Mouse (Mus musculus): ENCODE measurements at regions not wholly inside any gene's neighbourhood (a gene's known extent, or its start where the extent isn't known, plus 50 kb on each side); places are given as distances from the start of the nearest gene placed in this dataset.
"Not testable (repeated sequence)": the region's sequence is repeated elsewhere in the genome, so short reads cannot be mapped to it uniquely, and the experiment has no call there.

DNA sequence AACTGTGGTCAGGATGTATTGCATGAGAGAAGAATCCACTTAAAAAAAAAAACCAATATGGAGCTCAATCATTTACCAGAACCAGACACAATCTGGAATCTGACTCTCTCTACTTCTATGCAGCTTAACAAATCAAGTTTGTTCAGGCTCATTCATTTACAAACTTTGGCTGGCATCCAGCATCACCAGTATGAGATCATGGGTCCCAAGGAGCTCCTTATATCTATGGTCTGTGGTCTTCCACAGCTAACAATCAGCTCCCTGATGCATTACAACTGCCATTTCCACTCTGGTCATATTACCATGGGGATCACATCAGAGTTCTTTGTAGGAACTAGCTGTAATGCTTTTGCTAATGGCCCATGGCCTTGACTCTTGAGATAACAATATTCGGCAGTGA, 277.7 kb upstream of the AI593442 start:
- Histone ChIP-seq H3K4me1 (no peaks in the 10 kb centered on the region), H3K9me3 (no peaks in the 10 kb centered on the region), H3K4me3 (replicated peaks) (no peak overlapping the region)

DNA sequence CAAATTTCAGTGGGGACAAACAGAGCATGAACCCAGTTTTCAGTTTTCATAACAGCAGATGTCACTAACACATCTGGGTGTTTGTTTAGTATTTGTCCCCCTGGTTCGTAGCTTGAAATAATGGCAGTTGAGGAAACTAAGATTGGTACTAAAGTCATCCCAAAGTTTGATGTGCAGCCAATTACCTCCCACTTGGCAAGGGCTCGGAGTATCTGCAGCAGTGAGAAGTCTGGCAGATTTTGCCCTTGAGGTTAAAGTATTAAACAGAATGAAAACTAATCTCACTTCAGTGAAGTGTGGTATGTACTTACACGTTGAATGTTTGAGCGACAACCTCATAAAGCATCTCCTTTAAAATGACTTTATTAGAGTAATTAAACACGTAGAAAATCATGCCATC, 264.5 kb upstream of the AI593442 start:
- H3K36me3 ChIP-seq (replicated peaks; ENCODE audit: low read length), result no peaks in the 10 kb centered on the region
- no peaks in the 10 kb centered on the region for H3K9me3 ChIP-seq
- no peak overlapping the region for H3K4me3 ChIP-seq (replicated peaks)
- peaks cover 6% of the 10 kb centered on the region for H3K27me3 ChIP-seq (replicated peaks)
- TF ChIP-seq GATA1 (IDR thresholded peaks at IDR 0.05; ENCODE audit: borderline replicate concordance, low read length) (no peak), FLI1 (IDR thresholded peaks at IDR 0.05; ENCODE audit: low read length) (no peak)
- no peaks in the 10 kb centered on the region for H3K4me1 ChIP-seq

More for the DNA sequence above, 277.7 kb upstream of the AI593442 start:
- TF ChIP-seq FLI1 (IDR thresholded peaks at IDR 0.05; ENCODE audit: low read length) (no peak), GATA1 (IDR thresholded peaks at IDR 0.05; ENCODE audit: borderline replicate concordance, low read length) (no peak)
- Histone ChIP-seq H3K36me3 (replicated peaks; ENCODE audit: low read length) (no peaks in the 10 kb centered on the region), H3K27me3 (replicated peaks) (peaks cover 3% of the 10 kb centered on the region)

DNA sequence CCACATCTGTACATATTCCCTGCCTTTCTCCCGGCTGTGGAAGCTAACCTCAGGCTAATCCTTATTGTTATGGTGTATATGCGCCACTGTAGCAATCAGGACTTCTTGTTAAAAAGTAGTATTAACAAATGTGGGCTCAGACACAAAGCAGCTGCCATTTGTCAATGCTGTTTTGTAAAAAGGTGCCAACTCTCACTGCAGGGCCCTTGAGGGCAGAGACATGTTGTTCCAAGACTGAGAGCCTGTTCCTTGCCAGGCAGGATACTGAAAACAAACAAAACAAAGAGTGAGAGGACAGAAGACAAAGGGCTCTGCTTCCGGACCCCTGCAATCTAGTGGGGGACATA, 262.0 kb upstream of the AI593442 start:
- H3K27me3 ChIP-seq (replicated peaks), result peaks cover 11% of the 10 kb centered on the region

DNA sequence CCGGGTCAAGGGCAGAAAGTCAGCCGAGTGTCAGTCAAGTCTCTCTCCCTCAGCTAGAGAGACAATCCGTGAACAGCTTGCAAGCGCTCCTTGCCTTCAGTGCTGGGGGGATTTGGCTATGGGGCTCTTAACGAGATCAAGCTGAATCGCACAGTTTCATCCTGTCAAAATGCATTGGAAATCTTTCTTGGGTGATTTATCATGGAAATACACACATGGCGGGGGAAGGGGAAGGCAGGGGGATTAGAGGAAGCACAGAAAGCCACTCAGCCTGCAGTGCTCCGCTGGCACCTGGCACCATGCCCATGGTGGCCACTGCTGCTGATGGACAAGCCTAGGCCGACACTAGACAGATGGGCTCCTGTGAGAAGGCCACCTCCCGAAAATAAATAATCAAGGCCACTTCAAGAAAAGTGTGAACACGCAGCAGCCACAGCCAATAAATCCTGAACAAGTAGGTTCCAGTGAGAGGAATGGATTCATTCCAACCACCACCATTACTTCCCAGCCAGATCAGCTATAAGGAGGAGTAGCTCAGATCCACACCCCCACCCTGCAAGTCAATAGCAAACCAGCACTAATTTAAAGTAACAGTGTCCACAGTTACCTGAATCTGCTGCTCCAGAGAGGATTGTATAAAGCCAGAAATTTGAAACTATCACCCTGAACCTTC, 261.5 kb upstream of the AI593442 start:
- peaks cover 11% of the 10 kb centered on the region for H3K27me3 ChIP-seq (replicated peaks)
- no peaks in the 10 kb centered on the region for H3K4me1 ChIP-seq
- no peaks in the 10 kb centered on the region for H3K9me3 ChIP-seq
- TF ChIP-seq GATA1 (IDR thresholded peaks at IDR 0.05; ENCODE audit: borderline replicate concordance, low read length), result no peak
- no peak for TF ChIP-seq FLI1 (IDR thresholded peaks at IDR 0.05; ENCODE audit: low read length)
- no peaks in the 10 kb centered on the region for H3K36me3 ChIP-seq (replicated peaks; ENCODE audit: low read length)
- no peak overlapping the region for H3K4me3 ChIP-seq (replicated peaks)

More for the DNA sequence above, 262.0 kb upstream of the AI593442 start:
- H3K4me3 ChIP-seq (replicated peaks), result no peak overlapping the region
- no peaks in the 10 kb centered on the region for H3K4me1 ChIP-seq
- TF ChIP-seq FLI1 (IDR thresholded peaks at IDR 0.05; ENCODE audit: low read length), result no peak
- no peak for TF ChIP-seq GATA1 (IDR thresholded peaks at IDR 0.05; ENCODE audit: borderline replicate concordance, low read length)
- H3K9me3 ChIP-seq, result no peaks in the 10 kb centered on the region
- no peaks in the 10 kb centered on the region for H3K36me3 ChIP-seq (replicated peaks; ENCODE audit: low read length)

DNA sequence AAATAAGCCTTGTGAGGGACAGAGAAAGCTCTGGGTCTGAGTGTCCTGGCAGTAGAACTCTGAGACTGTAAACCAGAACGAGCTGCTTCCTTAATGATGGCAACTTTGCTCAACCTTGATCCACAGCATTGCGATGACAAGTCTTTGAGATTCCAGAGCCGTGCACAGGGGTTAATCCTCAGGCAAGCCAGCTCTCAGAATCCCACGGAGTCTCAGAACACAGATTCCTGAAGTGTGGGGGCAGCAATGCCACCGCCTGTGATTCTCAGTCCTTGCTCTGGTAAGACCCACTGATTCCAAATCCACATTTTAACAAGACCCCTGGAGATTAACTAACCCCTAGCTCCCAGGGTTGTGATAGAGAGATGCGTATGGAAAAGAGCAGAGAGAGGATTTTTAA, 255.5 kb upstream of the AI593442 start:
- H3K4me3 ChIP-seq (replicated peaks), result no peak overlapping the region
- no peak for TF ChIP-seq FLI1 (IDR thresholded peaks at IDR 0.05; ENCODE audit: low read length)
- no peak for TF ChIP-seq GATA1 (IDR thresholded peaks at IDR 0.05; ENCODE audit: borderline replicate concordance, low read length)
- H3K36me3 ChIP-seq (replicated peaks; ENCODE audit: low read length), result no peaks in the 10 kb centered on the region

DNA sequence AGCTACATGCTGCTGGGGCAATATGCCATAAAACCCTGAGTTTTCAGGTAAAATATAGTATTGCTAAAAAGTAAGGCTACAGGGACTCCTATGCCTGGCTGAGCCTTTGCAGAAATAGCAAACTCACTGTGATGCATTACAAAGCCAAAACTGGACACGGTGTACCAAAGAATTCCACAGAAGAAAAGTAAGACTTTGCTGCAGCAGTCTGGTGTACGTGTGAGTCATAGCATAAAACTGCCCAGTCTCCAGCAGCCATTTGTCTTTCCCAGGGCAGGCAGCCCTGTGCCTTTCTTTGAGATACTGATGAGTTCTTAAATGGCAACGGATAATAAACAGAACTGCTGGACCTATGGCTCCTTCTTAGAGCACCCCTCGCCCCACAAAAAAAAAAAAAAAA, 237.9 kb upstream of the AI593442 start:
- Histone ChIP-seq H3K4me3 (replicated peaks) (no peak overlapping the region), H3K36me3 (replicated peaks; ENCODE audit: low read length) (no peaks in the 10 kb centered on the region), H3K4me1 (no peaks in the 10 kb centered on the region), H3K9me3 (no peaks in the 10 kb centered on the region; the same call in 1 of the 2 replicates), H3K27me3 (replicated peaks) (peaks cover 2% of the 10 kb centered on the region)
- TF ChIP-seq GATA1 (IDR thresholded peaks at IDR 0.05; ENCODE audit: borderline replicate concordance, low read length) (no peak), FLI1 (IDR thresholded peaks at IDR 0.05; ENCODE audit: low read length) (no peak)

More for the DNA sequence above, 255.5 kb upstream of the AI593442 start:
- H3K27me3 ChIP-seq (replicated peaks), result peaks cover 8% of the 10 kb centered on the region
- H3K4me1 ChIP-seq, result no peaks in the 10 kb centered on the region
- no peaks in the 10 kb centered on the region for H3K9me3 ChIP-seq

DNA sequence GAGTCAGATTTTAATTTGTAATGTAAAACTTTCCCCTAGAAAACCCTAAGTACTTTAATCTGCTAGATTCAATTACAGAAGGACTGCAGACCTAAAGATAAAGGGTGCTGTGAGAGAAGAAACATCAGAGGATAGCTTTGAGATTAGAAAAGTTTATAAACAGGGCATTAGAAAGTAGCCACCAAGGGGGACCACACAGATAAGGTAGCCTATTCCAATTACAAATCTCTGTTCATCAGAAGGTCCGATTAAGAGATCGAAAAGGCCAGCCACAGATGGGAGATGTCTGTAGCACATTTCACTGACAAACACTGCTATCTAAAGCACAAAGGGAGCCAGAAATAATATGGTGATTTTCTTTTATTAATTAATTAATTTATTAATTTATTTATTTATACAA, 209.1 kb upstream of the AI593442 start:
- H3K9me3 ChIP-seq; H3K4me3 ChIP-seq (replicated peaks); H3K36me3 ChIP-seq (replicated peaks; ENCODE audit: low read length); H3K27me3 ChIP-seq (replicated peaks); H3K4me1 ChIP-seq: not testable (repeated sequence)

DNA sequence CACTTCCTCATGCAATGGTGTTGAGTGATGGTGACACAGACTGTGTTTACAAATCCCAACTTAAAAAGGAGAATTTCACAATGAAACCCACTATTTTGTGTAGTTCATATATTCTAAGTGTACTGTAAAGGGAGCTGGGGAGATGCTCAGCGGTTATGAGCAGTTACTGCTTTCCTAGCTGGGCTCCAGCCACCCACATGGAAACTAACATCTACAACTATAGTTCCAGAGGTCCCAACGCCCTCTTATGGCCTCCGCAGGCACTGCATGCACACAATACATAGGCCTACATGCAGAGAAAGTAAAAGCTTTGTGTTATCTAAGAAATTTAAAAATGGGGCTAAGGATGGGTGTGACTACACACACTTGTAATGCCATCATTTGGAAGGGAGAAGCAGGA, 208.4 kb upstream of the AI593442 start:
- H3K4me1 ChIP-seq; H3K36me3 ChIP-seq (replicated peaks; ENCODE audit: low read length); H3K27me3 ChIP-seq (replicated peaks); H3K4me3 ChIP-seq (replicated peaks); H3K9me3 ChIP-seq: not testable (repeated sequence)

DNA sequence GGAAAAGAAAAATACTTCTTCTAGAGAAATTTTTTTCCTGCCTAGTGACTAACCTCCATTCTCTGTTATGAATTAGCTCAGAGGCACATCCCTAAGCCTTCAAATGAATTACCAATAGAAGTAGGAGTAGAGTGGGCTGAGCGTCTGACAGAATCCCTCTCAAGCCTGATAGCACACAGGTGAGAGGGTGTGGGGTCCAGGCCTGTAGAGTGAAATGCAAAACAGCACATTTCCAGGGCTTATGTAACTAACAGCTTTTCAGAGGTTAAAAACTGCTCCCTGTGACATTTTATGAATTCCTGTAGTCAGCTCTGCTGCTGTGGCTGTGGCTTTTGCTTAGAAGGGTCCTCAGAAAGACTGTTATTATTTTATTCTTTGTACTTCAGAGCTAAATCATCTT, 187.7 kb upstream of the AI593442 start:
- Histone ChIP-seq H3K27me3 (replicated peaks) (peaks cover 1% of the 10 kb centered on the region), H3K4me1 (no peaks in the 10 kb centered on the region), H3K4me3 (replicated peaks) (no peak overlapping the region), H3K9me3 (no peaks in the 10 kb centered on the region), H3K36me3 (replicated peaks; ENCODE audit: low read length) (no peaks in the 10 kb centered on the region)
- TF ChIP-seq GATA1 (IDR thresholded peaks at IDR 0.05; ENCODE audit: borderline replicate concordance, low read length), result no peak
- TF ChIP-seq FLI1 (IDR thresholded peaks at IDR 0.05; ENCODE audit: low read length), result no peak

DNA sequence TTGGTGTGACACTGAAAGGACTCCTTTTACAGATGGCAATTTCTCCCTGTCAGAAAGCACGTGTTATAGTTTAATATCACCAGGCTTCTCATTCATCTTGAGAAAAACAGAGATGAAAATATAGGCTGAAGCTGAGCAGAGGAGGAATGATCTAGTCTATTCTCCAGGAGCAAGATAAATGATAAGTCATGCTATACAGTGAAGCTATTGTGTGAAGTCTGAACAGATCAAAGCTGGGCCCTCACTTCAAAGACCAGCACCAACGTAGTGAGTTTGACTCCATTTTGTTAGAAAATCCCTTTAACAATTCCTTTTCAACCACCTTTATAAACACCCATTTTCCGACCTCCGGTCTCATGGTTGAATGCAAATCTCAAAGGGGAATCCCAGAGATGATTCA, 180.7 kb upstream of the AI593442 start:
- Histone ChIP-seq H3K36me3 (replicated peaks; ENCODE audit: low read length) (no peaks in the 10 kb centered on the region), H3K27me3 (replicated peaks) (no peaks in the 10 kb centered on the region), H3K4me1 (no peaks in the 10 kb centered on the region), H3K9me3 (peaks cover 10% of the 10 kb centered on the region), H3K4me3 (replicated peaks) (no peak overlapping the region)
- TF ChIP-seq GATA1 (IDR thresholded peaks at IDR 0.05; ENCODE audit: borderline replicate concordance, low read length) (no peak), FLI1 (IDR thresholded peaks at IDR 0.05; ENCODE audit: low read length) (no peak)

DNA sequence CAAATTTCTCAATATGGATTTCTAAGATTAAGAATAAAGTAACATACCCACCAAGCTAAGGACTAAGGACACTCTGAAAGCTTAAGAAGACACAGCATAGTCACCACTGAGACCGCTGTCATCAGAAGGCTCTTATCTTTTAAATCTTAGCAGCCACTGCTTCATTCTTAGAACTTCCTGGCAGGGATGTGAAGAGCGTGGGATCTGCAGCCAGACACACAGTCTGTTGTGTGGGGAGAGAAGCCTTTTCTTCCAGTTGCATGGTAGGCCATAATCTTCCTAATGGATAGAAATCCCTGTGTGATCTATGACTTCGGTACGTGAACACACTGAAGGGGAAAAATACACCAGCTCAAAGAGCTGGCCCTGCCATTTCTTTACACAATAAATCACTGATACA, 178.8 kb upstream of the AI593442 start:
- no peak for TF ChIP-seq GATA1 (IDR thresholded peaks at IDR 0.05; ENCODE audit: borderline replicate concordance, low read length)
- no peak for TF ChIP-seq FLI1 (IDR thresholded peaks at IDR 0.05; ENCODE audit: low read length)
- H3K36me3 ChIP-seq (replicated peaks; ENCODE audit: low read length), result no peaks in the 10 kb centered on the region
- no peak overlapping the region for H3K4me3 ChIP-seq (replicated peaks)
- no peaks in the 10 kb centered on the region for H3K27me3 ChIP-seq (replicated peaks)
- no peaks in the 10 kb centered on the region for H3K4me1 ChIP-seq
- H3K9me3 ChIP-seq, result peaks cover 10% of the 10 kb centered on the region

All from megakaryocyte, embryonic 14.5 days (primary cell).